Mouse (Mus musculus): ENCODE results near the gene Dtx3.
A peak's percentile ranks its signal among the peaks of the same experiment; 100 is the strongest.

- peak; percentile 65 for TF ChIP-seq CTCF (IDR thresholded peaks at IDR 0.05; ENCODE audit: borderline replicate concordance, insufficient read depth, low read length)
- TF ChIP-seq POLR2A (IDR thresholded peaks at IDR 0.05; ENCODE audit: low read depth, low read length): peak; percentile 73
Observed at GRCm38 (mm10) chr10:127164631-127165353, 30.7 kb downstream of the Dtx3 start, which contains the start of gene B4galnt1.
